Mouse (Mus musculus) testis, adult 2 months (tissue): Measurements from ENCODE around the gene Ttyh2.

ENCODE experiments used
- CTCF ChIP-seq: fragments of 200-500 bp; IDR thresholded peaks from 2 replicates; pipeline ENCODE4 v1.5.1; 2012; ENCODE audit warnings: low read depth, mild to moderate bottlenecking, inconsistent platforms, low read length, moderate library complexity; ENCODE audit not compliant: control insufficient read depth, insufficient read depth, insufficient replicate concordance
- POLR2A ChIP-seq: fragments of 200-500 bp; IDR thresholded peaks from 2 replicates; pipeline ENCODE4 v1.6.1; 2012; ENCODE audit warnings: low read depth, mild to moderate bottlenecking, inconsistent platforms, low read length, moderate library complexity; ENCODE audit not compliant: control insufficient read depth

- TF ChIP-seq POLR2A (no peak), CTCF (no peak)
Observed at GRCm38 (mm10) chr11:114671147-114671546, 4.1 kb upstream of the Ttyh2 start.
